Mouse (Mus musculus): Measurements from ENCODE around the gene Gm20517. TPM values are rescaled to one million over a fixed set of nuclear protein-coding genes. Genes with fewer than 3 reads are reported as not detected.

The Gm20517 gene
- polyA plus RNA-seq, 1 experiment from 2014 or later, result 1.4 TPM

- DNase-seq (ENCODE audit: low spot score) (peak; percentile 46), ATAC-seq (ENCODE audit: low read depth) (no peak; the same call in 1 of the 2 replicates)
- Histone ChIP-seq H3K4me2 (ENCODE audit: low read depth, low read length) (peak overlapping the region; percentile 90), H3K36me3 (ENCODE audit: control insufficient read depth, insufficient read depth, low read length) (peaks cover 27% of the 10 kb centered on the region), H3K9ac (ENCODE audit: low read depth, low read length) (peak overlapping the region; percentile 95), H3K9me3 (ENCODE audit: control insufficient read depth, low read length) (no peaks in the 10 kb centered on the region), H3K27ac (replicated peaks; ENCODE audit: low read depth, low read length) (peak overlapping the region; percentile 99), H3K4me1 (ENCODE audit: control insufficient read depth, insufficient read depth, low read length) (peaks cover 16% of the 10 kb centered on the region), H3K27me3 (replicated peaks; ENCODE audit: control insufficient read depth, insufficient read depth, low read length) (no peaks in the 10 kb centered on the region), H3K4me3 (ENCODE audit: low read depth, low read length) (peak overlapping the region; percentile 93)
- WGBS, result under 1% methylated on average over 34 of the region's 43 CpGs
These were observed 17.0 kb upstream of the Gm20517 start for GRCm38 (mm10) chr17:47594183-47594968.

- Histone ChIP-seq H3K4me2 (ENCODE audit: low read depth, low read length) (peak overlapping the region; percentile 90), H3K4me1 (ENCODE audit: control insufficient read depth, insufficient read depth, low read length) (peaks cover 16% of the 10 kb centered on the region), H3K9me3 (ENCODE audit: control insufficient read depth, low read length) (no peaks in the 10 kb centered on the region), H3K4me3 (ENCODE audit: low read depth, low read length) (peak overlapping the region; percentile 93), H3K36me3 (ENCODE audit: control insufficient read depth, insufficient read depth, low read length) (peaks cover 31% of the 10 kb centered on the region), H3K27me3 (replicated peaks; ENCODE audit: control insufficient read depth, insufficient read depth, low read length) (no peaks in the 10 kb centered on the region), H3K27ac (replicated peaks; ENCODE audit: low read depth, low read length) (peak overlapping the region; percentile 99), H3K9ac (ENCODE audit: low read depth, low read length) (peak overlapping the region; percentile 95)
- no peak for ATAC-seq (ENCODE audit: low read depth)
- 0% methylated on average over 5 of the region's 9 CpGs for WGBS
- DNase-seq (ENCODE audit: low spot score), result no peak
These were observed 16.5 kb upstream of the Gm20517 start for GRCm38 (mm10) chr17:47594969-47595247.

GRCm38 (mm10) chr17:47595248-47596161 lies 15.9 kb upstream of the Gm20517 start:
- H3K36me3 ChIP-seq (ENCODE audit: control insufficient read depth, insufficient read depth, low read length), result peaks cover 37% of the 10 kb centered on the region
- H3K9me3 ChIP-seq (ENCODE audit: control insufficient read depth, low read length), result no peaks in the 10 kb centered on the region
- H3K27me3 ChIP-seq (replicated peaks; ENCODE audit: control insufficient read depth, insufficient read depth, low read length), result no peaks in the 10 kb centered on the region
- DNase-seq (ENCODE audit: low spot score), result peak; percentile 97
- ATAC-seq (ENCODE audit: low read depth), result peak; percentile 79
- H3K4me3 ChIP-seq (ENCODE audit: low read depth, low read length), result peak overlapping the region; percentile 93
- H3K9ac ChIP-seq (ENCODE audit: low read depth, low read length), result peak overlapping the region; percentile 95
- H3K4me1 ChIP-seq (ENCODE audit: control insufficient read depth, insufficient read depth, low read length), result peaks cover 16% of the 10 kb centered on the region
- peak overlapping the region; percentile 99 for H3K27ac ChIP-seq (replicated peaks; ENCODE audit: low read depth, low read length)
- peak overlapping the region; percentile 90 for H3K4me2 ChIP-seq (ENCODE audit: low read depth, low read length)
- under 1% methylated on average over 21 of the region's 21 CpGs for WGBS

- Histone ChIP-seq H3K36me3 (ENCODE audit: control insufficient read depth, insufficient read depth, low read length) (peaks cover 45% of the 10 kb centered on the region), H3K4me3 (ENCODE audit: low read depth, low read length) (peak overlapping the region; percentile 93), H3K27me3 (replicated peaks; ENCODE audit: control insufficient read depth, insufficient read depth, low read length) (no peaks in the 10 kb centered on the region), H3K9me3 (ENCODE audit: control insufficient read depth, low read length) (no peaks in the 10 kb centered on the region), H3K4me1 (ENCODE audit: control insufficient read depth, insufficient read depth, low read length) (peaks cover 16% of the 10 kb centered on the region), H3K27ac (replicated peaks; ENCODE audit: low read depth, low read length) (peak overlapping the region; percentile 99), H3K9ac (ENCODE audit: low read depth, low read length) (peak overlapping the region; percentile 95), H3K4me2 (ENCODE audit: low read depth, low read length) (peak overlapping the region; percentile 90)
- peak; percentile 2; the same call in 1 of the 2 replicates for ATAC-seq (ENCODE audit: low read depth)
- 18% methylated on average over 6 of the region's 6 CpGs for WGBS
- no peak for DNase-seq (ENCODE audit: low spot score)
These were observed 15.1 kb upstream of the Gm20517 start for GRCm38 (mm10) chr17:47596162-47596838.

- ATAC-seq (ENCODE audit: low read depth), result no peak
- no peaks in the 10 kb centered on the region for H3K9me3 ChIP-seq (ENCODE audit: control insufficient read depth, low read length)
- H3K27ac ChIP-seq (replicated peaks; ENCODE audit: low read depth, low read length), result peak overlapping the region; percentile 99
- 47% methylated on average over 5 of the region's 5 CpGs for WGBS
- H3K4me2 ChIP-seq (ENCODE audit: low read depth, low read length), result peak overlapping the region; percentile 90
- no peaks in the 10 kb centered on the region for H3K27me3 ChIP-seq (replicated peaks; ENCODE audit: control insufficient read depth, insufficient read depth, low read length)
- peak overlapping the region; percentile 93 for H3K4me3 ChIP-seq (ENCODE audit: low read depth, low read length)
- DNase-seq (ENCODE audit: low spot score), result no peak
- peaks cover 50% of the 10 kb centered on the region for H3K36me3 ChIP-seq (ENCODE audit: control insufficient read depth, insufficient read depth, low read length)
- peak overlapping the region; percentile 95 for H3K9ac ChIP-seq (ENCODE audit: low read depth, low read length)
- peaks cover 16% of the 10 kb centered on the region for H3K4me1 ChIP-seq (ENCODE audit: control insufficient read depth, insufficient read depth, low read length)
These were observed 14.6 kb upstream of the Gm20517 start for GRCm38 (mm10) chr17:47596839-47597164.

- DNase-seq (ENCODE audit: low spot score) (no peak), ATAC-seq (ENCODE audit: low read depth) (no peak)
- peaks cover 55% of the 10 kb centered on the region for H3K36me3 ChIP-seq (ENCODE audit: control insufficient read depth, insufficient read depth, low read length)
- H3K27ac ChIP-seq (replicated peaks; ENCODE audit: low read depth, low read length), result peak overlapping the region; percentile 99; the same call in 1 of the 2 replicates
- H3K4me3 ChIP-seq (ENCODE audit: low read depth, low read length), result peak overlapping the region; percentile 93
- peaks cover 16% of the 10 kb centered on the region for H3K4me1 ChIP-seq (ENCODE audit: control insufficient read depth, insufficient read depth, low read length)
- H3K9ac ChIP-seq (ENCODE audit: low read depth, low read length), result peak overlapping the region; percentile 95
- no peaks in the 10 kb centered on the region for H3K9me3 ChIP-seq (ENCODE audit: control insufficient read depth, low read length)
- no peaks in the 10 kb centered on the region for H3K27me3 ChIP-seq (replicated peaks; ENCODE audit: control insufficient read depth, insufficient read depth, low read length)
- H3K4me2 ChIP-seq (ENCODE audit: low read depth, low read length), result peak overlapping the region; percentile 90
- 64% methylated on average over 13 of the region's 13 CpGs for WGBS
These were observed 14.1 kb upstream of the Gm20517 start for GRCm38 (mm10) chr17:47597261-47597660.

- peak overlapping the region; percentile 90 for H3K4me2 ChIP-seq (ENCODE audit: low read depth, low read length)
- no peaks in the 10 kb centered on the region for H3K27me3 ChIP-seq (replicated peaks; ENCODE audit: control insufficient read depth, insufficient read depth, low read length)
- peak overlapping the region; percentile 99 for H3K27ac ChIP-seq (replicated peaks; ENCODE audit: low read depth, low read length)
- 25% methylated on average over 10 of the region's 10 CpGs for WGBS
- 0 out of 2 replicates have a peak overlapping the region, but pooled peaks have one; percentile 93 for H3K4me3 ChIP-seq (ENCODE audit: low read depth, low read length)
- peaks cover 16% of the 10 kb centered on the region for H3K4me1 ChIP-seq (ENCODE audit: control insufficient read depth, insufficient read depth, low read length)
- peaks cover 61% of the 10 kb centered on the region for H3K36me3 ChIP-seq (ENCODE audit: control insufficient read depth, insufficient read depth, low read length)
- H3K9me3 ChIP-seq (ENCODE audit: control insufficient read depth, low read length), result no peaks in the 10 kb centered on the region
- DNase-seq (ENCODE audit: low spot score) (no peak), ATAC-seq (ENCODE audit: low read depth) (no peak)
- H3K9ac ChIP-seq (ENCODE audit: low read depth, low read length), result peak overlapping the region; percentile 95; the same call in 1 of the 2 replicates
These were observed 13.4 kb upstream of the Gm20517 start for GRCm38 (mm10) chr17:47597838-47598579.

Measured in embryonic facial prominence, embryonic 14.5 days (tissue).